Mouse (Mus musculus) thymus, adult 2 months (tissue): ENCODE results near the gene Krt86.

Experiments used
- CTCF ChIP-seq: fragments of 200-500 bp; IDR thresholded peaks from 2 replicates; pipeline ENCODE4 v1.5.1; 2012; ENCODE audit warnings: mild to moderate bottlenecking, control low read depth, low read length, moderate library complexity, borderline replicate concordance; ENCODE audit not compliant: control insufficient read depth, poor library complexity, insufficient read depth; ENCODE audit errors: extremely low read depth
- POLR2A ChIP-seq: fragments of 200-500 bp; IDR thresholded peaks from 2 replicates; pipeline ENCODE4 v1.6.1; 2012; ENCODE audit warnings: mild to moderate bottlenecking, low read length, control low read depth, moderate library complexity; ENCODE audit not compliant: control insufficient read depth, poor library complexity, insufficient read depth; ENCODE audit errors: extremely low read depth

DNA sequence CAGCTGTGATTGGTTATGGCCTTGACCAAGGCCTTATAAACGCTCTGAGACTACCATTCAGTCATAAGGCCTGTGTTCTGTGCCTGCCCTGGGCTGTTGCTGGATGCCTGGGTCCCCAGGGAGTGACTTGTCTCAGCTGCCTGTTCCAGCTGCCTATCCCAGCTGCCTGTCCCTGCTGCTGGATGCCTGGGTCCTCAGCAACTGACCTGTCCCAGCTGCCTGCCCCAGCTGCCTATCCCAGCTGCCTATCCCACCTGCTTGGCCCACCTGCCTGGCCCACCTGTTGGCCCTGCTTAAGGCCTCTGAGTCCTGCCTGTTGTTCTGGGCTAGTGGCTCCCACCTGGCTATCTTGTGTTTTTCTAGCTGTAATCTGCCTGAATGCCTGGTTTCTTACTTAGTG lies 20.9 kb downstream of the Krt86 start:
- TF ChIP-seq CTCF (no peak), POLR2A (no peak)
